Mouse (Mus musculus): ENCODE measurements around the gene Ccdc107.

DNA sequence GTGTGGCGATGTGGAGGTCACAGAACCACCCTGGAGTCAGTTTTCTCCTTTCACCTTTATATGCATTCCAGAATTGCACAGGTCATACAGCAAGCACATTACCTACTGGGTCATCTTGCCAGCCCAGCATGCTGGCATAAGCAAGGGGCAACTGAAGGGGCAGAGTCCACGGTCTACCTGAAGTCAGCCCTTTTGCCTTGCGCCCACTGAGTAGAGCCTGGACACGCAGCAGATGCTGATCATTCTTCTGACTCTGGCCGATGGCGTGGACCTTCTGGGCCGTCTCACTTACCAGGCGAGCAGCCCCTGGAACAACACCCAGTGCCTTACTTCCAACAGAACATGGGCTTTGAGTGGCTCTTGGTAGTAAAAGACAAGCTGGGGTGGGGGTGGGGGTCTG lies 4.7 kb downstream of the Ccdc107 start:
- TF ChIP-seq EP300 (IDR thresholded peaks at IDR 0.05; ENCODE audit: insufficient read depth, low read depth, low read length) (no peak), POLR2A (IDR thresholded peaks at IDR 0.05; ENCODE audit: insufficient read depth, low read depth, low read length) (no peak), CTCF (IDR thresholded peaks at IDR 0.05) (no peak)
